Mouse (Mus musculus): Measurements from ENCODE around the gene Slc7a4. TPM values are rescaled to one million over a fixed set of nuclear protein-coding genes. Genes with fewer than 3 reads are reported as not detected.

Gene Slc7a4
- total and polyA plus RNA-seq, 3 experiments, result 1.3 TPM; not detected in 2

DNA sequence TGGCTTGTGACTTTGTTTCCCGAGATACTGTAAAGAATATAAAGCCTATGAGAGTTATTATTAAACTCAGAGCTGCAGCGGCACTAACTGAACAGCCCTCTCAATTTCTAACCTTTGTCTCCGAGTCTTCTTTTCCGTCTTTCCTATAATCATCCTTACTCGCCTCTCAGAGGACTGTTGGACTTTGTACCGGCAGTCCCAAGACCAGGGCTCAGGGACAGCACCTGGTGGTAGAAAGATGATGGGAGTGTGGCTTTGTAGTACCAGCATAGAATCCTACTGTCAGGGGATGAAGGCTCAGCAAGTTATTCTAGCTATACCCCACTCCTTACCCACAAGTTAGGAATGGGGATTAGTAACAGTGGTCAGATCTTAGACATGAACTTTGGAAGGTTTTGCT is 56.8 kb downstream of the Slc7a4 start:
- peaks cover 7 to 36% of the 10 kb centered on the region in 2 experiments; a peak in 3 of 4 replicates for H3K4me1 ChIP-seq (ENCODE audit: control insufficient read depth in 1 of 2, insufficient read depth in 2 of 2)
- peaks cover 74 to 77% of the 10 kb centered on the region in 2 experiments for H3K36me3 ChIP-seq (replicated peaks in 1 of 2; ENCODE audit: control insufficient read depth in 1 of 2, insufficient read depth in 1 of 2, low read length in 1 of 2)
- DNase-seq (ENCODE audit: extremely low read depth), result no peak
- H3K4me2 ChIP-seq (ENCODE audit: insufficient read depth, low read depth, poor library complexity, severe bottlenecking), result no peak overlapping the region
- no peak overlapping the region for H3K4me3 ChIP-seq (replicated peaks in 1 of 3; ENCODE audit: low read depth in 2 of 3, low read length in 2 of 3, poor library complexity in 1 of 3)
- no peak overlapping the region for H3K9ac ChIP-seq (ENCODE audit: insufficient read depth, low read depth)
- H3K27ac ChIP-seq (ENCODE audit: insufficient read depth, low read depth), result no peak overlapping the region
- in situ Hi-C loops (cut with MboI; ENCODE audit: low pct_ligation_motif_present, low pct_unique_long_range_greater_than_20kb, low sequenced_read_pairs) (no loop called here), dilution Hi-C loops (cut with MboI; ENCODE audit: extremely low pct_ligation_motif_present, extremely low pct_unique_long_range_greater_than_20kb, low sequenced_read_pairs) (no loop called here)
- H3K27me3 ChIP-seq (replicated peaks), result no peaks in the 10 kb centered on the region
- H3K9me3 ChIP-seq (replicated peaks; ENCODE audit: low read length), result no peaks in the 10 kb centered on the region
- peaks cover 11% of the 10 kb centered on the region; the same call in 1 of the 2 replicates for H3K79me2 ChIP-seq (replicated peaks; ENCODE audit: control insufficient read depth, extremely low read depth, insufficient read depth, poor library complexity, severe bottlenecking)
- no peak for TF ChIP-seq NELFE (IDR thresholded peaks at IDR 0.05; ENCODE audit: low read depth, low read length)
- 0 out of 2 replicates have a peak, but pooled peaks have one; percentile 12 for TF ChIP-seq CHD2 (IDR thresholded peaks at IDR 0.05; ENCODE audit: low read length)

DNA sequence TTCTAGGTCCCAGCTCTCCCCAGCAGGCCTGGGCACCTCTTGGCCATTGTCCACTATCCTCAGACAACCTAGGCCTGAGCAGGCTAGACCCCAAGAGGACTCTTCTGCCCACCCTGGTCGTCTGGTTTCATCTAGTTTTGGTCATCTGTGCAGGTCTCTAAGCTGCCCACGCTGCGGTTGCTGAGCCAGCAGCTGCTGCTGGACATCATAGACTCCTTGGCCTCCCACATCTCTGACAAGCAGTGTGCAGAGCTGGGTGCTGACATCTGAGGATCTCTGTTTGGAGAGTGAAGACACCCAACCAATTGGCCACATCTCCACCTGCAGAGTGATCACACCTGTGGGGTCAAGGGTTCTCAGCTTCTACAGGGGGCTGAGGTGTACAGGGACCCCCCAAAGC is 57.5 kb downstream of the Slc7a4 start:
- TF ChIP-seq CHD2 (IDR thresholded peaks at IDR 0.05; ENCODE audit: low read length) (no peak), POLR2AphosphoS2 (IDR thresholded peaks at IDR 0.05; ENCODE audit: low read depth, low read length) (no peak)
- in situ Hi-C loops (cut with MboI; ENCODE audit: low pct_ligation_motif_present, low pct_unique_long_range_greater_than_20kb, low sequenced_read_pairs), result no loop called here
- Histone ChIP-seq H3K9ac (ENCODE audit: insufficient read depth, low read depth) (no peak overlapping the region), H3K79me2 (replicated peaks; ENCODE audit: control insufficient read depth, extremely low read depth, insufficient read depth, poor library complexity, severe bottlenecking) (peaks cover 11% of the 10 kb centered on the region; the same call in 1 of the 2 replicates), H3K27ac (ENCODE audit: insufficient read depth, low read depth) (no peak overlapping the region), H3K27me3 (replicated peaks) (no peaks in the 10 kb centered on the region), H3K36me3 (replicated peaks in 1 of 2; ENCODE audit: control insufficient read depth in 1 of 2, insufficient read depth in 1 of 2, low read length in 1 of 2) (peaks cover 81 to 84% of the 10 kb centered on the region in 2 experiments), H3K4me3 (replicated peaks in 1 of 3; ENCODE audit: low read depth in 2 of 3, low read length in 2 of 3, poor library complexity in 1 of 3) (no peak overlapping the region), H3K4me1 (ENCODE audit: control insufficient read depth in 1 of 2, insufficient read depth in 2 of 2) (peaks cover 7 to 36% of the 10 kb centered on the region in 2 experiments; a peak in 3 of 4 replicates), H3K4me2 (ENCODE audit: insufficient read depth, low read depth, poor library complexity, severe bottlenecking) (no peak overlapping the region), H3K9me3 (replicated peaks; ENCODE audit: low read length) (no peaks in the 10 kb centered on the region)
- dilution Hi-C loops (cut with MboI; ENCODE audit: extremely low pct_ligation_motif_present, extremely low pct_unique_long_range_greater_than_20kb, low sequenced_read_pairs), result no loop called here
- DNase-seq (ENCODE audit: extremely low read depth), result no peak

- no peak overlapping the region for H3K4me3 ChIP-seq (replicated peaks in 1 of 3; ENCODE audit: low read depth in 2 of 3, low read length in 2 of 3, poor library complexity in 1 of 3)
- no peaks in the 10 kb centered on the region for H3K27me3 ChIP-seq (replicated peaks)
- peaks cover 5 to 29% of the 10 kb centered on the region in 2 experiments; a peak in 3 of 4 replicates for H3K4me1 ChIP-seq (ENCODE audit: control insufficient read depth in 1 of 2, insufficient read depth in 2 of 2)
- DNase-seq (ENCODE audit: extremely low read depth), result no peak
- H3K36me3 ChIP-seq (replicated peaks in 1 of 2; ENCODE audit: control insufficient read depth in 1 of 2, insufficient read depth in 1 of 2, low read length in 1 of 2), result peaks cover 95 to 98% of the 10 kb centered on the region in 2 experiments
- H3K27ac ChIP-seq (ENCODE audit: insufficient read depth, low read depth), result no peak overlapping the region
- H3K79me2 ChIP-seq (replicated peaks; ENCODE audit: control insufficient read depth, extremely low read depth, insufficient read depth, poor library complexity, severe bottlenecking), result no peaks in the 10 kb centered on the region; the same call in 1 of the 2 replicates
- dilution Hi-C loops (cut with MboI; ENCODE audit: extremely low pct_ligation_motif_present, extremely low pct_unique_long_range_greater_than_20kb, low sequenced_read_pairs), result no loop called here
- no peak for TF ChIP-seq ZMIZ1 (IDR thresholded peaks at IDR 0.05; ENCODE audit: low read depth, low read length)
- TF ChIP-seq USF1 (IDR thresholded peaks at IDR 0.05; ENCODE audit: low read depth, low read length), result no peak
- no peak for TF ChIP-seq ETS1 (conservative IDR thresholded peaks at IDR 0.05; ENCODE audit: low read depth, low read length)
- no peak for TF ChIP-seq ZC3H11A (IDR thresholded peaks at IDR 0.05; ENCODE audit: low read depth, low read length)
- no peak for TF ChIP-seq POLR2AphosphoS2 (IDR thresholded peaks at IDR 0.05; ENCODE audit: low read depth, low read length)
- no peak for TF ChIP-seq BHLHE40 (IDR thresholded peaks at IDR 0.05; ENCODE audit: low read depth, low read length)
- TF ChIP-seq MEF2A (IDR thresholded peaks at IDR 0.05; ENCODE audit: borderline replicate concordance, low read depth, low read length), result no peak
- no peak for TF ChIP-seq USF2 (conservative IDR thresholded peaks at IDR 0.05; ENCODE audit: low read depth, low read length)
- TF ChIP-seq IRF4 (IDR thresholded peaks at IDR 0.05; ENCODE audit: low read depth, low read length), result no peak
- TF ChIP-seq EP300 (IDR thresholded peaks at IDR 0.05; ENCODE audit: low read length), result no peak
- TF ChIP-seq GABPA (IDR thresholded peaks at IDR 0.05; ENCODE audit: insufficient replicate concordance, low read depth, low read length), result no peak
- no peak for TF ChIP-seq ZNF384 (IDR thresholded peaks at IDR 0.05; ENCODE audit: low read depth, low read length)
- no peak for TF ChIP-seq UBTF (IDR thresholded peaks at IDR 0.05; ENCODE audit: low read depth, low read length)
- TF ChIP-seq RCOR1 (conservative IDR thresholded peaks at IDR 0.05; ENCODE audit: low read depth, low read length), result no peak
- no peak for TF ChIP-seq CTCF (conservative IDR thresholded peaks at IDR 0.05 in 1 of 2, IDR thresholded peaks at IDR 0.05 in 1 of 2; ENCODE audit: low read depth in 2 of 2, low read length in 2 of 2)
- TF ChIP-seq MAFK (IDR thresholded peaks at IDR 0.05; ENCODE audit: insufficient replicate concordance, low read length), result no peak
- TF ChIP-seq SMC3 (IDR thresholded peaks at IDR 0.05; ENCODE audit: low read depth, low read length), result no peak
- H3K9me3 ChIP-seq (replicated peaks; ENCODE audit: low read length), result no peaks in the 10 kb centered on the region
- in situ Hi-C loops (cut with MboI; ENCODE audit: low pct_ligation_motif_present, low pct_unique_long_range_greater_than_20kb, low sequenced_read_pairs), result no loop called here
- H3K4me2 ChIP-seq (ENCODE audit: insufficient read depth, low read depth, poor library complexity, severe bottlenecking), result no peak overlapping the region
- no peak overlapping the region for H3K9ac ChIP-seq (ENCODE audit: insufficient read depth, low read depth)
Observed at GRCm38 (mm10) chr16:17524156-17524555, 58.9 kb downstream of the Slc7a4 start.
